Mouse (Mus musculus) G1E (cell line): Measurements from ENCODE around the gene Med15. TPM values are rescaled to one million over a fixed set of nuclear protein-coding genes. Genes with fewer than 3 reads are reported as not detected.

Experiments
- ATAC-seq: 2 replicates; pipeline ENCODE4 v1.8.0; 2016; ENCODE audit warnings: mild to moderate bottlenecking; ENCODE audit not compliant: insufficient number of reproducible peaks, poor library complexity, low FRiP score, severe bottlenecking; ENCODE audit errors: extremely low read depth
- DNase-seq: peaks from one replicate; pipeline ENCODE4 v3.0.0; 2012; ENCODE audit warnings: low spot score
- H3K27me3 ChIP-seq: 2 replicates; pipeline ENCODE4 v1.6.1; 2012; ENCODE audit warnings: mild to moderate bottlenecking, low read length, inconsistent platforms; ENCODE audit not compliant: insufficient read depth
- H3K36me3 ChIP-seq: replicated peaks from 2 replicates; pipeline ENCODE3; 2012; ENCODE audit warnings: mild to moderate bottlenecking, inconsistent platforms
- H3K4me1 ChIP-seq: 2 replicates; pipeline ENCODE4 v1.6.1; 2012; ENCODE audit warnings: low read depth, low read length, inconsistent platforms, mixed read lengths; ENCODE audit not compliant: insufficient read depth
- H3K4me3 ChIP-seq: 2 replicates; pipeline ENCODE4 v1.5.1; 2012; ENCODE audit warnings: low read depth, mild to moderate bottlenecking, inconsistent platforms, low read length, moderate library complexity, mixed read lengths
- H3K9me3 ChIP-seq: replicated peaks from 2 replicates; pipeline ENCODE4 v1.6.1; 2012; ENCODE audit warnings: inconsistent platforms
- CTCF ChIP-seq: IDR thresholded peaks from 2 replicates; pipeline ENCODE4 v1.5.1; 2012; ENCODE audit warnings: low read depth, low read length, inconsistent platforms, mixed read lengths
- GATA1 ChIP-seq: IDR thresholded peaks from 2 replicates; pipeline ENCODE4 v1.6.1; 2012; ENCODE audit warnings: borderline replicate concordance, low read length, inconsistent platforms, mixed read lengths
- GATA2 ChIP-seq: IDR thresholded peaks from 2 replicates; pipeline ENCODE4 v1.6.1; 2012; ENCODE audit warnings: low read depth, low read length, inconsistent platforms, borderline replicate concordance
- POLR2AphosphoS5 ChIP-seq: IDR thresholded peaks from 2 replicates; pipeline ENCODE4 v1.6.1; 2012; ENCODE audit warnings: low read depth, low read length, inconsistent platforms; ENCODE audit not compliant: insufficient replicate concordance
- TAL1 ChIP-seq: conservative IDR thresholded peaks from 2 replicates; pipeline ENCODE4 v1.6.1; 2012; ENCODE audit warnings: low read depth, low read length, inconsistent platforms, mixed read lengths
- polyA plus RNA-seq: library from polyadenylated mRNA; stranded (reverse); fragments of >175 nt; gene quantifications from 2 replicates; pipeline ENCODE4 v1.2.3, GENCODE M21; 2012
- total RNA-seq, 2 experiments: library from RNA; stranded (forward) in 1 of 2; stranded (reverse) in 1 of 2; fragments of 200-1000 nt in 1 of 2; fragments of >200 nt in 1 of 2; fragmentation: Nextera tagmentation in 1 of 2; gene quantifications; 2 replicates each; pipeline ENCODE4 v1.2.3; 2014 to 2017

The Med15 gene
- total and polyA plus RNA-seq, 3 experiments, result 23.4 to 221 (median 80.8) TPM

DNA sequence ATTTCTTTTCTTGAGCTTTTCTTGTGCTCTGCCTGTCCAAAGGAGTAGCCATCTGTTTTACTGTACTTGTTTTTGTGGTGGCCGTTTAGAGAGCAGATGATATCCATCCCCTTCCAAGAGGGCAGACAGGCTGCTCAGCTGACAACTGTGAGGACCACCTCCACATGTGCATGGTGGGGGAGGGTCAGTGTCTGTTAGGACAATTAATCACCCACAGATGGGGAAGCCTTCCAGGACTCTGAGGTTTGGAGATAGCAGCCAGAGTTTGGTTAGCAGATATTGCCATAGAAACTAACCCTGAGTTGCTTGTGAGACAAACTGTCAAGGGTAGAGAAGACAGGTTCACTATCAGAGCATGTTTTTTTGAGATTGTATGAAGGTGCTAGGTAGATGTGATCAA lies 28.4 kb upstream of the Med15 start:
- no peak for TF ChIP-seq CTCF
- TF ChIP-seq GATA2, result no peak
- no peak for TF ChIP-seq GATA1
- TF ChIP-seq POLR2AphosphoS5, result no peak
- TF ChIP-seq TAL1, result no peak
- H3K9me3 ChIP-seq, result peaks cover 8% of the 10 kb centered on the region
- H3K36me3 ChIP-seq, result no peaks in the 10 kb centered on the region
- ATAC-seq (no peak), DNase-seq (no peak)
- H3K4me3 ChIP-seq, result no peak overlapping the region
- peaks cover 3% of the 10 kb centered on the region for H3K4me1 ChIP-seq
- H3K27me3 ChIP-seq, result peaks cover 22% of the 10 kb centered on the region

DNA sequence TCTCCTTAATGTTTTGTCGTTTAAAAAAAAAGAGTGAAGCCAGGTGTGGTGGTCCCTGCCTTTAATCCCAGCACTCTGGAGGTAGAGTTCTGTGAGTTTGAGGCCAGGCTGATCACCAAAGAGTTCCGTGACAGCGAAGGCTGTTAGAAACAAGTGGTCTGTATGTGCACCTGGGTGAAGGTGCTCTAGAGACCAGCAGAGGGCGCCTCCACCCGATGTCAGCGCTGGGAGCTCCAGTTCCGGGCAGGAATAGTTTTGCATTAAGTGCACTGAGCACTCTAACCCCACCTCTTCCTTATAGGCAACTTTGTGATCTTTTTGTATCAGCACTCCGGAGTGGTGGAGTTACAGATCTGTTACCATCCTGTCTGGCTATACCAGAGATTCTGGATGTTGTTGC lies 28.0 kb upstream of the Med15 start:
- Histone ChIP-seq H3K27me3 (peaks cover 22% of the 10 kb centered on the region), H3K4me1 (peaks cover 3% of the 10 kb centered on the region), H3K36me3 (no peaks in the 10 kb centered on the region), H3K9me3 (peaks cover 8% of the 10 kb centered on the region), H3K4me3 (no peak overlapping the region)
- DNase-seq (no peak), ATAC-seq (no peak)
- no peak for TF ChIP-seq GATA2
- TF ChIP-seq GATA1, result no peak
- no peak for TF ChIP-seq TAL1
- no peak for TF ChIP-seq CTCF
- TF ChIP-seq POLR2AphosphoS5, result no peak

DNA sequence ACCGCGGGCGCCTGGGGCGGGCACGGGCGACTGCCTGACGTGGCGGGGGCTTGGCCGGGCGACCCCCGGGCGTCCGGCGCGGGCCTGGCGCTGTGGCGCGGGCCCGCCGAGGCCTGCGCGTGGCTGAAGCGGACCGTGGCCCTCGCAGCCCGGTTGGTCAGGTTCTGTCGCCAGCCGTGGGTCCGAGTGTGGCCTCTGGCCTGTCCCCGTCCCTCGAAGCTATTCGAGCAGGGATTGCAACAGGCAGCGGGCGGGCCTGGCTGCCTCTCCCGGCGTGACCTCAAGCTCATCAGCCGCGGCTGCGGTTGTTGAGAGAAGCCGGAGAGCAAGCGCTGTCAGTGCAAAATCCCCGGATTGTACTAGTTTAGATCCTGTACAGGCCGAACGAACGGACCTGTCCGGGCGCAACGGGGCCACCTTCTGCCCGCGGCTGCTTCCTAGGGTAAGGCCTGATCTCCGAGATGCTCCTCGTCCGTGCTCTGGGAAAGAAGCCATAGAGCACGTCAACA lies 27.2 kb upstream of the Med15 start:
- DNase-seq (no peak), ATAC-seq (no peak)
- Histone ChIP-seq H3K4me1 (peaks cover 3% of the 10 kb centered on the region), H3K36me3 (no peaks in the 10 kb centered on the region), H3K27me3 (peaks cover 22% of the 10 kb centered on the region), H3K4me3 (no peak overlapping the region), H3K9me3 (peaks cover 8% of the 10 kb centered on the region)
- TF ChIP-seq CTCF, result no peak
- TF ChIP-seq POLR2AphosphoS5, result no peak
- no peak for TF ChIP-seq TAL1
- no peak for TF ChIP-seq GATA1
- TF ChIP-seq GATA2, result no peak

DNA sequence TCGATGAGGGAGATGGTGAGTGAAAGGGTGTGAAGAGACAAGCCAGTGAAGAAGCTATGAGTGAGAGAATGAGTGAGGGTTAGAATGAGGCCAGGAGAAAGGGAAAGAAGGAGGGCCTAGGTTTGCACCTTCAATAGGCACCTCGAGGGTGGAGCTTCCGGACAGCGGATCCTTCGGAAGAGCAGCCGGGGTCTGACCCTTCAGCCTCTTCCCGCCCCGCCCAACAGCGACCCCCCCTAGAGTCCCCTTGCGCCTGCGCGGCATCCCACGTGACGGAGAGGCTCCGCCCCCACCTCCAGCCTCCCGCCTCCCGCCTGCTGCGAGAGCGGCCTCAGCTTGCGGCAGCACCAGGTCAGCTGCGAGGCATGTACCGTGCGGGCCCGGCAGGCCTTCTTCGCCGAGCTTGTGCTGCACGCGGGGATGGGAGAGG lies 26.7 kb upstream of the Med15 start, which contains the start of gene Klhl22:
Klhl22 (plus strand) TSS at position 275 of the 430 bp plus-strand sequence.
- Histone ChIP-seq H3K9me3 (peaks cover 8% of the 10 kb centered on the region), H3K4me3 (no peak within 1 kb of the TSS), H3K27me3 (peaks cover 20% of the 10 kb centered on the region), H3K36me3 (no peaks in the 10 kb centered on the region), H3K4me1 (peaks cover 3% of the 10 kb centered on the region)
- ATAC-seq (no peak), DNase-seq (no peak)
- no peak for TF ChIP-seq GATA1
- TF ChIP-seq CTCF, result no peak

DNA sequence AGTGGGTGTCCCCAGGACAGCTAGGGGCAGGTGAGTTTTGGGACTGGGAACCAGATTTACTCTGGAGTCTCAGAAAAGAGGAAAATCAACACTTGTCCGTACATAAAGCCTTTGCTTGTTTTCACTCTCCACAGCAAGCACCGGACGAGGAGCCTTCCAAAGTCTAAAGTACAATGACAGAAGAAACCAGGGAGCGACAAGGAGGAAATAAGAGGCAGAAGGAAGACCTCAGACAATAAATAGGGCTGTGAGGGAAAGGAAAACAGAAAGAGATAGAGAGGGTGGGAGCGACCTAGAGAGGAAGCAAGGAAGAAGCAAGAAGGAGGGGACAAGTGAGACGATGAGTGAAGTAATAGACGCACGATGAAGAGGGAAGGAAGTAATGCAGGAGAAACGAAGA lies 26.2 kb upstream of the Med15 start:
- Histone ChIP-seq H3K9me3 (peaks cover 8% of the 10 kb centered on the region), H3K4me3 (no peak overlapping the region), H3K27me3 (peaks cover 17% of the 10 kb centered on the region), H3K36me3 (no peaks in the 10 kb centered on the region), H3K4me1 (no peaks in the 10 kb centered on the region; the same call in 1 of the 2 replicates)
- no peak for TF ChIP-seq POLR2AphosphoS5
- TF ChIP-seq TAL1, result no peak
- no peak for TF ChIP-seq GATA1
- TF ChIP-seq CTCF, result no peak
- TF ChIP-seq GATA2, result no peak
- no peak for DNase-seq
- no peak for ATAC-seq

- DNase-seq, result no peak
- Histone ChIP-seq H3K4me1 (no peaks in the 10 kb centered on the region; the same call in 1 of the 2 replicates), H3K9me3 (peaks cover 8% of the 10 kb centered on the region), H3K27me3 (peaks cover 21% of the 10 kb centered on the region), H3K4me3 (no peak overlapping the region), H3K36me3 (no peaks in the 10 kb centered on the region)
- no peak for ATAC-seq
- TF ChIP-seq CTCF, result no peak
- TF ChIP-seq GATA1, result no peak
- TF ChIP-seq POLR2AphosphoS5, result no peak
- TF ChIP-seq GATA2, result no peak
- no peak for TF ChIP-seq TAL1
Observed at GRCm38 (mm10) chr16:17757756-17758155, 25.1 kb upstream of the Med15 start.

- Histone ChIP-seq H3K4me3 (no peak overlapping the region), H3K9me3 (no peaks in the 10 kb centered on the region), H3K27me3 (peaks cover 16% of the 10 kb centered on the region), H3K4me1 (no peaks in the 10 kb centered on the region), H3K36me3 (no peaks in the 10 kb centered on the region)
- no peak for TF ChIP-seq GATA1
- no peak for TF ChIP-seq TAL1
- TF ChIP-seq CTCF, result no peak
- TF ChIP-seq POLR2AphosphoS5, result no peak
- TF ChIP-seq GATA2, result no peak
- ATAC-seq (no peak), DNase-seq (no peak)
Observed at GRCm38 (mm10) chr16:17753686-17754085, 21.0 kb upstream of the Med15 start.
